Mouse (Mus musculus) spleen, adult 12 weeks (tissue): ENCODE results near the gene Casd1.
A peak's percentile ranks its signal among the peaks of the same experiment; 100 is the strongest.

Experiments used
- DNase-seq: peaks from one replicate; pipeline ENCODE4 v3.0.0; 2022; ENCODE audit warnings: low spot score

Casd1 gene

DNA sequence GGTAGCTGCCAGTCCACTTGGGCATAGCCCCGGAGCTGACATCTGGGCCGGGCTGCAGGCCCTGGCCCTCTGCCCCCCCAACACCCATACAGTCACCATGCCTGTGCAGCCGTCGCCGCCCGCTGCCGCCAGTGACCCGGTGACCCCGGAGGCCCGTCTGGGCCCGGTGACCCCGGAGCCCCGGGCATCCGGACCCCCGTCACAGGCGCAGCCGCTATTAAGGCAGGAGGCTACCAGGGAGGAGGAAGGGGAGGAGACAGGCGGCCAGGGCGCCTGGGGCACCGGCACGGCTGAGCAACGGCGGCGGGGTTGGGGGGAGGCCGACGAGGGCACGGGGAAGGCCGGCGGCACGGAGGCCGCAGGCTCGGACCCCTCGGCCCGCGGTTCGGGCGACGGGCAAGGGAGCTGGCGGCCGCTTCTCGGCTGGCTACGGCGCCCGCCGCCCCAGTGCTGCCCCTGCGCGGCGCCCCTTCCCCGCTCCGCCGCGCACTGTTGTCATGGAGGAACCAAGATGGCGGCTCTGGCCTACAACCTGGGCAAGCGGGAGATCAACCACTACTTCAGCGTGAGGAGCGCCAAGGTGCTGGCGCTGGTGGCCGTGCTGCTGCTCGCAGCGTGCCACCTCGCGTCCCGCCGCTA is at the start of gene Casd1:
Gene Casd1, plus strand, starts transcription at position 182 of the 639 bp plus-strand sequence.
- peak; percentile 38 for DNase-seq

DNA sequence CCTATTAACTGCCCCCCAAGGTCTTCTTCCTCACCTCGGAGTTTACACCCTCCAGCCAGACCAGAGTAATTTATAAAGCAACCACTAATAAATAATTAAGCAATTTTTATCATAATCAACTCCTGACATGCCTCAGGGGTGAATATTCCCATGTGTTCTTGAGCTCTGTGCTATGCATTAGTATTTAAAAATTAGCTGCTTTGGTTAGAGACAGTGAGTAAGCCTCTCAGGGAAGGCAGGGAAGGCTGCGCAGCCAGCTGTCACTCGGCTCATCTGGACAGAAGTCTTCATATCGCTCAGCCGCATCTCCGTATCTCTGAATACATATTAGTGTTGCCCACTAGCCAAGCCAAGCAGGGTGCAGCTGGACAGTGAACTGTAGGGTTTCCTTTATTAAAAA is 45.3 kb upstream of the Casd1 start:
- DNase-seq = no peak

DNA sequence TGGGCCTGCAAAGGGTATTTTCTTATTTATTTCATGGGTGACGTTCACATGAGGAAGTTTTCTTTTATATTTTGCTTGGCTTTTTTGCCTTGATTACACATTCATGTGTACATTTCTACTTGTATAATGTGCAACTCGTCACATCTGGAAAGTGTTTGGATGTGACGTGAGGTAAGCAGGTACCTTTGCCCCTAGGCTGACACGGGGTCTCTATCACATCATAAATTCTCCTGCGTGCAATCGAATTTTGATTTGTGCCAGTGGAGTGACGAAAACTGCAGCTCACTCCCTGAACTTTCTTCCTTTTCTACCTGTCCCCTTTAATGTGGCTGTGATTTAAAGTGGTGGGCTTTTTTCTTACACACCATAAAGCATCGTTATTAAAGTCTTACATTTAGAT is 43.6 kb upstream of the Casd1 start:
- no peak for DNase-seq

DNA sequence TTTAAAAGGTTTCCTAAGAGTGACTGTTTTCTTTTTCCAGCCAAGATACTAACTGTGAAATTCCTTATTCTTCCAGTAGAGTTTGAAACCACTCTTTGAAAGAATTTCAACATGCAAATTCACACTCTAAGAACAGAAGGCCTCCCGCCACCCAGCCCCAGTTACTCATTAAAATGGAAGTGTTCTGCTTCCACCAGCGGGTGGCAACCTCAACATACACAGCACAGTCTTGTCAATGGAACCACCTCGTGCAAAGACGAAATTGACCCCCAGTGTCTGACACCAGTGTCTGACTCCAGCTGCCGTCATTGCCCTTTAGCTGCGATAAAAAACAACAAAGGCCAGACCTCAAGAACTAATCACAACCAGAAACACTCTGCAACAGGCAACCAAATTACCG is 43.0 kb upstream of the Casd1 start:
- no peak for DNase-seq

DNA sequence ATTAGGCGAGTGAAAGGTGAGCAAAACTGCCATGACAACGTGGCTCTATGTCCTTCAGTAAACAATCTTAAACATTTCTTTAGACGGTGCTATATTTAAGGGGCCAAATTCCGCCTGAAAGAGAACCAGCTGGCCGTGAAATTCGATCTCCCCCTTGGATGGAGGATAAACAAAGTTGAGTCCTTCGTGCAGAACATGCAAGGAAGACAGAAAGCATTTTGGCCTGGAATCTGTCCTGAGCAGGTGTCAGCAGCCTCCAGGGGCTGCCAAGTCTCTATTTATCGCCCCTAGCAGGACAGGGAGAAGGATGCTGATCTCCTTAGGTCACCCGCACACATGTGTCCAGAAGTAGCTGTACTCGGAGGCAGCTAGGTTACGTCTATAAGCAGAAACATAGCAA is 39.5 kb upstream of the Casd1 start:
- DNase-seq = no peak

DNA sequence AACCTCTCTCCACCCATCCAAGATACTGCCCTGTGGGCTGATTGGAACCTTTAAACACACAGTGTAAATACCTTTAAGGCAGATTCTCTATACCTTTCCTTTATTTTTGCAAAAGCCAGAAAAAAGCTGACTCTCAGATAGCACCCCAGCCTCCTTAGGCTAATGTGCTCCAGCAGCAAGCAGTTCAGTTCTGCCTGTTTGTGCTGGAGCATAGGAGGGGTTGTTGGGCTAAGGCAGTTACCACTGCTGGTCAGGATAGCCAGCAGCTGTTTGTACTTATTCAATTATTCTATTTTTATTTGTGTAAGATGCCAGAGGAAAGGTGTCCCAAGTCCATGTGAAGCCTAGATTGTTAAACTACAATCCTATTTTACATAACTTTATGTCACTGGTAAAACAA is 39.0 kb upstream of the Casd1 start:
- no peak for DNase-seq

DNA sequence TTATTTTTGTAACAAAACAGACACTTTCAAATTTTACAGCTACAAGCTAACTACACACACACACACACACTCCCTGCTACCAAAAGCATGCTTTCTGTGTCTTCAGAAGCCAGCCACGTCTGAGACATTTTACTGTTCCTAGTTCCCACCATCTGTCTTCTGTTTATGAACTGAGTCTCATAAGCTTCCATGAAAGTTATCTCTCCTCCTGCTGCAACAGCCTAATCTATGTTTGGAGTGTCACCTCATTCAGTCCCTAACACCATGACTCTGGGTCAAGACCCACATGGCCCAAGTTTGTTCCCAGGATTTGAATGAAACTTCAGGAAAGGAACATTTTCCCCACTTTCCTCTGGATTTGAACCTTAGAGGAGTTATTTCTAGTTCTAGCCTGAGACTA is 38.2 kb upstream of the Casd1 start:
- no peak for DNase-seq

DNA sequence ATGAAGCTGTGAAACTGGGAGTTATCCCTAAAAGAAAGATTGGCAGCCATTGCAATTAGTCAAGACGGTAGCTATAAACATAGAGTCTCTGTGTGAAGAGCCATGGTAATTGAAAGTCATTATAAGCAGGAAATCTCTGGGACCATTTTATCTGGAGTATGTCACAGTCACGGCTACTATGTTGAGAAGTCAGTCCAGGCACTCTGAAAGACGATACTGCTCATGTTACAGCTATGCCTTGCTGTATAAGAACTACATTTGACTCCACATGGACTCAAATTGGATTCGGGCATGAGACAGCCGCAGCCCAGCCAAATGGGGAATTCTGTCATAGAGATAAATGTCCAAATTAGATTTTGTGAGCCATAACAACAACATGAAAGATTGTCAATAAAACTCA is 37.2 kb upstream of the Casd1 start:
- DNase-seq = no peak

DNA sequence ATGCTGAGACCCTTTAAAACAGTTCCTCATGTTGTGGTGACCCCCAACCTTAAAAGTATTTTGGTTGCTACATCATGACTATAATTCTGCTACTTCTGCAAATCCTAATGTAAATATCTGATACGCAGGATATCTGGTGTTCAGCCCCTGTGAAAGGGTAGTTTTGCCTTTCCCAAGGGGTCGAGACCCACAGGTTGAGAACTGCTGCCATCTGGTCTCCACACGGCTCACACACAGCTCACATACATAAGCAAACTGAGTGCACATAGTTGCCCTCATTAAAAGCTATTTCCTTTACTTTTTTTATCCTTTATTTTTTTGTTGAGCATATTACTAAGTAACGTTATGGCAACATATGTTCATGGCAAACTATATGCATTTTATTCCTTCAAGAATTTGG is 30.2 kb upstream of the Casd1 start:
- no peak for DNase-seq

DNA sequence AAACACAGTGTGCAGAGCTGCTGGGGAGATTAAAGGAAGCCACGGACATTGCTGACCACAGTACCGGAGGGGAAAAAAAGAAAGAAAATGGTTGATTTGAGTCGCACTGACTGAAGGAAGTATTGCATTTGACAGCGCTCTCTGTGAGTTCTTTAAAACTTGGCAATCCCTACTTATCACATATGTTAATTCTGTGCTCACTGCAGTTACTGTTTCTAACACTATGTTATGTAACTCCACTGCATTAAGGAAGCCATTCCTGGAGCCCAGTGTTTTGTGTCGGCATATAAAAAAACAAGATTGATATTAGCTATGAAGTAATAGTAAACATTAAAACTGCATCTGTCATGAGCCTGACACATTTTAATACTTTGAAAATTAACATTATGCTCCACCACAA is 22.9 kb upstream of the Casd1 start:
- DNase-seq = no peak

DNA sequence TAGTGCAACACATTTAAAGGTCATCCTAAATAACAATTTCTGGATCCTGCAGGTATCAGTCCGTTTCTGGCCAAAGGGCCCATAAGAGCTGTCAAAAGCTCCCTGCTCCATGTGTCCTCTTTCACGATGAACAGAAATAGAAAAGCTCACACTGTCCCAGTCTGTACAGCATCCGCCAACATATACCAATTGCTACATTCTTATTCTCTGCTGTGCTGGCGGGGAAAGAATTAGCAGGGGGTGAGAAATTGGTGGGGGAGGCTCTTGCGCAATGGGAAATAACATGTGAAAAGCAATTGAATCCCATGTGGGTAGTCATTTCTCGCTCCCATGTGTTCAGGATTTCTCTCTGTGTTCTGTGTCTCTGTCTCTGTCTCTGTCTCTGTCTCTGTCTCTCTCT is 22.3 kb upstream of the Casd1 start:
- no peak for DNase-seq

DNA sequence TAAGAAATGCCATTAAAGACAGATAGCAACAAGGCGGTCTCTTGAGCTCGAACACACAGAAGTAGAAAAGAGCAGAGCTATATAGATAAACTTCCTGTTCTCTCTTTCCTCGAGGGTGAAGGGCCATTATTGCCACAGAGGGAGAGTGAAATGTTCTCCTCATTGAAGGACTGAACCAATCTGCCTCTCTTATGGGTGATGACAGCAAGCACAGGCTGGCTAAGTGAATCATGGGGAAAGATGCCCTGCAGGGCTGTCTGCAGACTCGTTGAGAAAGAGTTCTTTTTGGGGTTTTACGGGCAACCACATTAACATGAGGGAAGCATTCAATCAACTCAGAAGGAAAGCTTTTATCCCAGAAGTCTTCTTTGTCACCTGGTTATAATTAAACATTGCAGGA is 21.0 kb upstream of the Casd1 start:
- DNase-seq = no peak

DNA sequence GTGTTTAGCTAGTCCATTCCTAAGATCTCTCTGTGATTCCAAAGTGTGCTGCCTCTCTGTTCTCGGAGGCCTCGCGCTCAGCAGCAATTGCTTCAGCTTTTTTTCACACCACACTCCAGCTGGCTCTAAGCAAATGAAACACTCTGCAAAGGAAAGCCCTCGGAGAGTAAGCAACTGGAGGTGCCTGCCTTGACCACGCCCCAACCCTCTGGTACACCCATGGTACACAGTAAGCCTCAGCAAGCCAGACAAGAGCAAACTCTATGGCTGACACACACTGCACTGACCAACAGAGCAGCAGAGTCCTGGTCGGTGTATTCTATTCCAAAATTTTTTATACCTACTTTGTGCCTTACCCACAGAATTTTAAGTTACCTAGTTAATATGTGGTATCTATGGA is 17.2 kb upstream of the Casd1 start:
- no peak for DNase-seq

DNA sequence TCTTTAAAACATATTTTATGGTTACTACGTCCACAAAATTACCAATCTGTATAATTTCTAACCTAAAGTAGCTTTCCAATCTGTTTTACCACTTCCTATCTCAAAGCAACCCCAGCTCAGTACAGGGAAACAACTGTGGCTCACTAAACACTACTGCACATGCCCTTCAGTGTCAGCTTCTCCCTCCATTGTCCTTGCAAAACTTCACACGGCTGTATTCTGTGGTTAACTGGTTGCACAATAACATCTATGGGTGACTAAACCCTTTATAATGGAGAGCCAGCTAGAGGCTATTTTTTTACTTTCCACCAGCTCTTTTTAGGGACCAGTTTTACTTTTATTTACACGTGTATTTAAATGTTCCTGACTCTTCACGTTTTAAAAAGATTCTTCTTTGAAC is 12.7 kb upstream of the Casd1 start:
- DNase-seq = no peak

DNA sequence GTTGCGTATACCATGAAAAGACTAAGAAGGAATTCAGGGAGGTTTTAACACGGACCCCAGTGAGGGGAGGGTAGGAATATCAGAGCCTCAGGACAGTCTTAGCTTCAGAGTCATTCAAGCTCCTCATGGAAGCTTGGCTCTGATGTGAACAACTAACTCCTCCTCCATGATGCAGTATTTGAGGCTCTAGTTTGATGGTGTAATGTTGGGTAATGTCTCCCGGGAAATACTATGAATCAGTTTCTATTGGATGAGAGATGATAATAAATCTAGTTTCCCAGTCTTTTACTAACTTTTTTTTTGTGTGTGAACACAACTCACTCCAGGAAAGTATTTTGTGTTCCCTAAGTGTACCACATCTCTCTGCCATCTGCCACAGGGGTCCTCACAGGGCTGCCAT is 11.9 kb upstream of the Casd1 start:
- DNase-seq = no peak

DNA sequence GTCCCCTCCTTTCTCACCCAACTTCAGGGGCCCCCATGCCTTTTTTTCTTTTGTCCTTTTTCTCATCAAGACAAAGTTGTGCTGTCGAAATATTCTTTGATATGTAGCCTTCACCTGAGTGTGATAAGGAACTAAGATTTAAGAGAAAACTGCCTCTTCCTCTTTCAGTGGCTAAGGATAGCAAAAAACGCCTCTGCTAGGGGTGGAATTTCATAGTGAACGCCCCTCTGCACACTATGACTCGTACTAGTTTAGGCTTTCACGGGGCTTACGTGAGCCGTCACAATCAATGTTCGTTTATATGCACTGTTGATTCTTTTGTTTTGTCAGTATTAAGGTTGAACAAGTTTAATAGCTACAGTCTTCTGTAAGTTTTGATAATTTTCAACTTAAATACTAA is 10.6 kb upstream of the Casd1 start:
- no peak for DNase-seq

DNA sequence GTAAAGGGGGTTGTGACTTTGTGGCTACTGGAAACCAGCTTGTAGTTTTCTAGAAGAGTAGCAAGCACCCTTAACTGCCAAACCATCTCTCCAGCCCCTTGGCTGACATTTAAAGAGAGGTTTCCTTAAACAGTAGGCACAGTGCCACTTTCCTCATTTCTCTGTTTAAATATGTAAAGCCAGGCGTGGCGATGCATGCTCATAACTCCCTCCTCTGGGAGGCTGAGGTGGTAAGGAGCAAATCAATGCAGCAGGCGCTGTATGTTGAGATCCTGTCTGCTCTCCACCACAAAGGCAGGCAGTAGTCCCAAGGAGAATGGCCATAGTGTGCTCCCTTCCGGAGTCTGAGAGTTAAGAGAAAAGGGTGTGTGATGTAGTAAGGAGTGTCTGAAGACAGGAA is 2.9 kb upstream of the Casd1 start:
- no peak for DNase-seq

DNA sequence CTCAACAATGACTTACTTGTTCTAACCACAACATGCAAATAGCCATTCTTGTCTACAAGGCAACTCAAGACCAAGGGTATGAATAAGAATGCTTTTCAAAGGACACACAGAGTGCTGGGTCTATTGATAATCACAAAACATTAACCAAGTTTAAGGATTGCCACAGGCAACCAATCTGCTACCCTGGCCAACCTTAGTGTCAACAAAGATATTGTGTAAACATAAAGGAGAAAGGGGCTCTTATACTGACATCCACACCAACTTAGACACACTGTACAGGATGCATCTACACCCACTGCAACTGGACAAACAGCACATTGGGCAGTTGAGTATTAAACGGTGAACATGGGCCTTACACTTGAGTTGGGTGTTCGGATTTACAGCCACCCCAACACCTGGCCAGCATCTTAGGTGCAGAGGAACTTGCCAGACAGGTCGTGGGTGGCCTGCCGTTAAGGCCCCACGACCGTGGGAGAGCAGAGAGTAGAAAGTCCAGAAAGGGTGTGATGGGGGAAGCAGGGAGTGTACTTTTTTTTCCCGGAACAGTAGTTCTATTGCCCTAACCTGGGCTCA is 468 bp upstream of the Casd1 start:
- DNase-seq = no peak

DNA sequence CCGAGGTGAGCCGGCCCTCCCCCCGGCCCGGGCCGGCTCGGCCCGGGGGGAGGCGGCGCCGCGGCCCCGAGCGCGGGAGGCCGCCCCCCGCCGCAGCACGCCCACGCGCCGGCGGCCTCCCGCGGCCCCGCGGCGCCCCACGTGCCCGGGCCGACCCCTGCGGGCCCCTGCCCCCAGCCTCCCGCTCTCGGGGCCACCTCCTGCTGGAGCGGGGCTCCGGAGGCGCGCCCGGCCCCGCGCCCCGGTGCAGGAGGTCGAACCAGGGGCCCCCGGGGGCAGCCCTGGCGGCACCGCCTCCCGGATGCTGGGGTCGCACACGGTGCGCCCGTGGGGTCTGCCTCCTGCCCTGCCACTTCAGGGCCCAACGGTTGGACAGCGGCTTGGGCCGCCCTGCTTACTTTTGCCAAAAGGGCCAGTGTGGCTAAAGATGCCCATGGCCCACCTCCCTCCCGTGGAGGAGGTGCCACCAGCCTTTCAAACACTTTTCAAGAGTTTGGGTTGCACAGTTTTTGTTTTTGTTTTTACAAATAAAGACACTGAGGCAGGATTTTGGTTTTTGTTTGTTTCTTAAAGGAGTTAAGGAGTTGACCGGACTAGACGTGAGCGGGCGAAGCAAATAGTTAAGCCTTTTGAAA is 775 bp downstream of the Casd1 start:
- DNase-seq = peak; percentile 4

DNA sequence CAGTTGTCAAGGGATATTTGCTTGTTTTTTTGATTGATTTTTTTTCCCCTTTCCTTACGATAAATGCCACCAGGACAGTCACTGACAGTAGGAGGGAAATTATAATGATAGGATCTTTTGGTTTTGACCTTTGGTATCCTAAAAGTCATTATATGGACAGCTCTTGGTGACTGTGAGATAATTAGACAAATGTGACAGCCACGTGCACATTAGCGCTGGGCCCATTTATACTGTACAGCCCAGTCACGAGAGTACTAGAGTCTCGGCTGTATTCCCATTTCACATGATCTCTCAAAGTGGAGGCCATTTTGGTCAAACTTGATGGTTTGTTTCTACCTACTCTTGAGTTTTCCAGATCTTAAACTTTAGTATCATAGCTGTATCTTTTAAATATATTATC is 1.4 kb downstream of the Casd1 start:
- DNase-seq = no peak

DNA sequence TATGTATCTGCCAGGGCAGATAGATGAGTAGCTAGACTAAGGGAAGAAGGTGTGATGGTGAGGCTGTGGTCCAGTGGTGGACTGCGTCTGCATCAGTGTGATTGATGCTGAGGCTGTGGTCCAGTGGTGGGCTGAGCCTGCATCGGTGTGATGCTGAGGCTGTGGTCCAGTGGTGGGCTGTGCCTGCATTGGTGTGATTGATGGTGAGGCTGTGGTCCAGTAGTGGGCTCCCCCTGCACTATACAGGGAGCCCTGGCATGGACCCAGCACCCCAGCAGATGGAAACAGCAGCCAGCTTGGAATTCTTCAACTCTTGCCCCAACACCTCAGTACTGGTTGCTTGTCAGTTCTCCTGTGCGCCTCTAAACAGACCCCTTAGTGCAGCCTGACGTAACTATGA is 5.8 kb downstream of the Casd1 start:
- no peak for DNase-seq

DNA sequence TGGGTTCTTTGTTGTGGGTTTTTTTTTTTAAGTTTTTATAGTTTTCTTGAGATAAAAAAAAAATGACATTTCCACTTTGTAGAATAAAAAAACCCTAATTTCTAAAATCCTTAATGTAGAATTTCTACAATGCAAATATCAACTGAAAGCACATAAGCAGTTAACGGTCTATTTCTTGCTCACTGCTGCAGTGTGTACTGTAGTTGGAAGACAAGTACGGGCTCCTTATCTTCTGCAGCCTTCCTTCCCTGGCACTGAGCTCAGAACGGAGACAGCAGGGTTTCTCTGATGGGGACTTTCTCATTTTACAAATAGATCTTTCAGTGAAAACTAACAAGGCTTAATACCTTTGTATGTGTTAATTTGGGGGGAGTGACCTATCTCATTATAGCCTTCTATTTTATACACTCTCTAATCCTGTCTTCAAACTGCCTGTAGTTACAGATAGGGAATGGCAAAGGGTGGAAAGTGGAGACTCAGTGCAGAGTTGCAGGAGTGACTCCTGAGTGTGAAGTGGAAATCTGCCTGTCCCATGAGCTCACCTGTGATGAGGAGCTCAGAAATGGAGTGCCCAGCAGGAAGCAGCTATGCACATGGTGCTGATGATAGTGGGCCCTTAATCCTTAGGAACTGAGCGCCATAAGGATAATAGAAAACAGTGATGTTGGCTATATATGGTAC is 9.7 kb downstream of the Casd1 start:
- DNase-seq = no peak

DNA sequence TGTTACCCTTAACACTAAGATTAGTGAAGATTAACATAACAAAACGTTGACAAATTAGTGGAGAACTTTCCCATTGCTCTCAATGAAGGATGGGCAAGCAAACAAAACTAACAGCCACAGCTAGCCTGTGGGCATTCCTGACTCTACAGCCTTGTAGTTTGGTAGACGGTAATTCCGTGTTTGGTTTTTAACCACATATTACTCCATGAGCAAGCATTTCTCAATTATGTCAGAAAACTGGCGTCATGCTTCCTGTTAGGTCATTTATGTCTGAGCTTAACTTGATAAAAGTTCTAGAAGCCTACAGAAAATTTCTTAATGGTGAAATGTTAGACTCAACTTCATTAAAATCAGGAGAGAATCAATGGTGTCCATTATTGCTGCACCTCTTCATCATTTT is 11.2 kb downstream of the Casd1 start:
- DNase-seq = no peak

DNA sequence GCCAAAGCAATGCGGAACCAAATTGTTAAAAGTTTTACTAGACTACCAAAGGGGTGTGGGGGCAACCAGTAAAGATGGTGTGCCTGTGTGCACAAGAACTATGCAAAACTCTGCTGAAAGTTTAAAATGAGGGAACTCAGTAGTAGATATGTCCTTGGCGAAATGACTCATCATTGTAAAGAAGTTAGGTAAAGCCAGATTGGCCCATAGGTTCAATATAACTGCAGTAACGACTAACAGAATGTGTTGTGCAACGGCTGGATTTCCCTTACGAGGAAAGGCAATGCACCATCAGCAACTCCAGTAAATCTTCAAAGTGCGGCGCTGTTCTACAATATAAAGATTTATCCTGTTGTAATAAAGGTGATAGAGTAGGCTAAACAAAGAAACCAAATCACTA is 11.8 kb downstream of the Casd1 start:
- DNase-seq = no peak
